Mouse (Mus musculus) ES-Bruce4 (cell line): ENCODE results near the gene Ccdc134. TPM values are rescaled to one million over a fixed set of nuclear protein-coding genes. Genes with fewer than 3 reads are reported as not detected.
"Not testable (repeated sequence)": the region's sequence is repeated elsewhere in the genome, so short reads cannot be mapped to it uniquely, and the experiment has no call there.

Source experiments
- H3K27ac ChIP-seq: 2 replicates; pipeline ENCODE4 v1.5.1; 2012; ENCODE audit warnings: low read length, inconsistent platforms; ENCODE audit not compliant: insufficient read depth
- H3K27me3 ChIP-seq: 2 replicates; pipeline ENCODE4 v1.6.1; 2012; ENCODE audit warnings: mild to moderate bottlenecking, low read length, inconsistent platforms; ENCODE audit not compliant: control insufficient read depth, poor library complexity, insufficient read depth, severe bottlenecking
- H3K36me3 ChIP-seq: 2 replicates; pipeline ENCODE4 v1.6.1; 2012; ENCODE audit warnings: inconsistent platforms, mild to moderate bottlenecking, low read length, moderate library complexity; ENCODE audit not compliant: control insufficient read depth, poor library complexity, insufficient read depth, severe bottlenecking
- H3K4me1 ChIP-seq: one replicate; pipeline ENCODE4 v1.8.1; 2011; ENCODE audit warnings: low read length; ENCODE audit not compliant: control insufficient read depth, insufficient read depth
- H3K4me3 ChIP-seq: 2 replicates; pipeline ENCODE4 v1.5.1; 2011; ENCODE audit warnings: low read depth, mild to moderate bottlenecking, low read length
- H3K9ac ChIP-seq: 2 replicates; pipeline ENCODE4 v1.6.1; 2012; ENCODE audit warnings: low read depth, mild to moderate bottlenecking, inconsistent platforms; ENCODE audit not compliant: poor library complexity, severe bottlenecking
- H3K9me3 ChIP-seq: replicated peaks from 2 replicates; pipeline ENCODE4 v1.6.1; 2012; ENCODE audit warnings: mild to moderate bottlenecking, low read length, inconsistent platforms; ENCODE audit not compliant: control insufficient read depth, poor library complexity, insufficient read depth, severe bottlenecking
- CTCF ChIP-seq: IDR thresholded peaks from one replicate; pipeline ENCODE4 v1.8.1; 2011; ENCODE audit warnings: low read depth, low read length
- EP300 ChIP-seq: IDR thresholded peaks from 2 replicates; pipeline ENCODE4 v1.6.1; 2011; ENCODE audit warnings: low read depth, low read length; ENCODE audit not compliant: insufficient read depth
- POLR2A ChIP-seq: IDR thresholded peaks from one replicate; pipeline ENCODE4 v1.8.1; 2011; ENCODE audit warnings: low read length; ENCODE audit not compliant: insufficient read depth
- polyA plus RNA-seq: library from polyadenylated mRNA; stranded (reverse); fragments of >200 nt; gene quantifications from 2 replicates; pipeline ENCODE4 v1.2.4, GENCODE M21; 2011; ENCODE audit warnings: low read depth; ENCODE audit not compliant: missing spikeins, insufficient read depth, insufficient read length

Ccdc134 gene
- polyA plus RNA-seq, 1 experiment, result 15.0 TPM

DNA sequence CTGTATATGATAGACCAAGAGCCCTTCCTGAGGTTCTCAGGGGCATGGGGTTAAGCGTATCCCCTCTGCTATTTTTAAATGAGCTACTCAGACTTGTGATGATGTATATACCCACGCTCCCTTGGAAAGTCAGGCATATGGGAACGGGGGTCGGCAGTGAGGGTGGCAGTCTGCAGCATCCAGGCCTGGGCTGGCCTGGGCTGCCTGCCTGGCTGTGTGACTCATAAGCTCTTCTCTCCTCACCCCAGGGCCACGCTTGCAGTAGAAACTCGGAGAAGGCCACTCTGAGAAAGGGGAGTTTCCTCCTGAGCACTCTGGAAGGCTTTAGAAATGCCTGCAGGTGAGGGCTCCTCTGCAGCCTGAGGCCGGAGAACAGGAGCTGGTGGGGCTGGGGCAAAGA is 36.7 kb upstream of the Ccdc134 start:
- H3K4me1 ChIP-seq, result no peaks in the 10 kb centered on the region
- H3K9ac ChIP-seq, result no peak overlapping the region
- H3K4me3 ChIP-seq, result no peak overlapping the region
- no peaks in the 10 kb centered on the region for H3K27me3 ChIP-seq
- H3K9me3 ChIP-seq, result no peaks in the 10 kb centered on the region
- H3K36me3 ChIP-seq, result no peaks in the 10 kb centered on the region
- no peak overlapping the region for H3K27ac ChIP-seq
- TF ChIP-seq EP300 (no peak), CTCF (no peak), POLR2A (no peak)

GRCm38 (mm10) chr15:82106953-82107555 is 20.7 kb upstream of the Ccdc134 start:
- Histone ChIP-seq H3K27ac (no peak overlapping the region), H3K36me3 (no peaks in the 10 kb centered on the region), H3K9me3 (no peaks in the 10 kb centered on the region), H3K27me3 (no peaks in the 10 kb centered on the region), H3K9ac (no peak overlapping the region), H3K4me1 (no peaks in the 10 kb centered on the region), H3K4me3 (no peak overlapping the region)
- TF ChIP-seq CTCF (peak; percentile 82), EP300 (no peak)

DNA sequence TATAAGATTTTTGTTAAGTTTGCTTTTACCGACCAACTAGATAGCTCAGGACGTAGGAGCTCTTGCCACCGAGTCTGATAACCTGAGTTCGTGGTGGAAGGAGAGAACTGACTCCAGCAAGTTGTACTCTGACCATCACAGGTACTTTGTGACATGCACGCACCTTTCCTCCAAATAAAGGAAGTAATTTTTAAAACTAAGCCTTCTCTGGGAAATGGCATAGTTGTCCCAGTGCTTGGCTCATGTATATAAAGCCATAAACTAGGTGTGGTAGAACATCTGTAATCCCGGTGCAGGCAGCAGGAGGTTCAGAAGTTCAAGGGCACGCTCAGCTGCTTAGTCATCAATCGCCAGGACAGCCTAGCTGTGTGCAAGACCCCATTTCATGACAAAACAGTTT is 7.2 kb upstream of the Ccdc134 start:
- Histone ChIP-seq H3K9me3 (no peaks in the 10 kb centered on the region), H3K27me3 (no peaks in the 10 kb centered on the region), H3K9ac (no peak overlapping the region), H3K4me1 (no peaks in the 10 kb centered on the region), H3K4me3 (no peak overlapping the region), H3K27ac (no peak overlapping the region), H3K36me3 (no peaks in the 10 kb centered on the region)
- TF ChIP-seq POLR2A (no peak), EP300 (no peak), CTCF (no peak)

GRCm38 (mm10) chr15:82126690-82127089 is 1.0 kb upstream of the Ccdc134 start:
- not testable (repeated sequence) for H3K4me1 ChIP-seq, H3K9me3 ChIP-seq, H3K27ac ChIP-seq, H3K36me3 ChIP-seq, H3K9ac ChIP-seq, H3K4me3 ChIP-seq, H3K27me3 ChIP-seq

- no peak overlapping the region for H3K27ac ChIP-seq
Measured at GRCm38 (mm10) chr15:82128398-82128797, 676 bp downstream of the Ccdc134 start.

GRCm38 (mm10) chr15:82130599-82130998 is 2.9 kb downstream of the Ccdc134 start:
- H3K9ac ChIP-seq, result no peak overlapping the region
- TF ChIP-seq POLR2A, result no peak
- TF ChIP-seq CTCF, result no peak
- no peak for TF ChIP-seq EP300
- H3K36me3 ChIP-seq, result no peaks in the 10 kb centered on the region
- H3K27me3 ChIP-seq, result no peaks in the 10 kb centered on the region
- H3K4me1 ChIP-seq, result no peaks in the 10 kb centered on the region
- H3K4me3 ChIP-seq, result no peak overlapping the region
- H3K9me3 ChIP-seq, result no peaks in the 10 kb centered on the region
- no peak overlapping the region for H3K27ac ChIP-seq

More at GRCm38 (mm10) chr15:82128398-82128797, 676 bp downstream of the Ccdc134 start:
- Histone ChIP-seq H3K9me3 (no peaks in the 10 kb centered on the region), H3K36me3 (no peaks in the 10 kb centered on the region), H3K9ac (peak overlapping the region; percentile 69), H3K4me3 (peak overlapping the region; percentile 74), H3K4me1 (no peaks in the 10 kb centered on the region), H3K27me3 (no peaks in the 10 kb centered on the region)
- TF ChIP-seq POLR2A, result no peak
- TF ChIP-seq CTCF, result no peak
- no peak for TF ChIP-seq EP300
